Mouse (Mus musculus): ENCODE results near the gene Gabra5. TPM values are rescaled to one million over a fixed set of nuclear protein-coding genes. Genes with fewer than 3 reads are reported as not detected.
A peak's percentile ranks its signal among the peaks of the same experiment; 100 is the strongest.

The Gabra5 gene
- total RNA-seq, 2 experiments from 2014 or later: 177 TPM

DNA sequence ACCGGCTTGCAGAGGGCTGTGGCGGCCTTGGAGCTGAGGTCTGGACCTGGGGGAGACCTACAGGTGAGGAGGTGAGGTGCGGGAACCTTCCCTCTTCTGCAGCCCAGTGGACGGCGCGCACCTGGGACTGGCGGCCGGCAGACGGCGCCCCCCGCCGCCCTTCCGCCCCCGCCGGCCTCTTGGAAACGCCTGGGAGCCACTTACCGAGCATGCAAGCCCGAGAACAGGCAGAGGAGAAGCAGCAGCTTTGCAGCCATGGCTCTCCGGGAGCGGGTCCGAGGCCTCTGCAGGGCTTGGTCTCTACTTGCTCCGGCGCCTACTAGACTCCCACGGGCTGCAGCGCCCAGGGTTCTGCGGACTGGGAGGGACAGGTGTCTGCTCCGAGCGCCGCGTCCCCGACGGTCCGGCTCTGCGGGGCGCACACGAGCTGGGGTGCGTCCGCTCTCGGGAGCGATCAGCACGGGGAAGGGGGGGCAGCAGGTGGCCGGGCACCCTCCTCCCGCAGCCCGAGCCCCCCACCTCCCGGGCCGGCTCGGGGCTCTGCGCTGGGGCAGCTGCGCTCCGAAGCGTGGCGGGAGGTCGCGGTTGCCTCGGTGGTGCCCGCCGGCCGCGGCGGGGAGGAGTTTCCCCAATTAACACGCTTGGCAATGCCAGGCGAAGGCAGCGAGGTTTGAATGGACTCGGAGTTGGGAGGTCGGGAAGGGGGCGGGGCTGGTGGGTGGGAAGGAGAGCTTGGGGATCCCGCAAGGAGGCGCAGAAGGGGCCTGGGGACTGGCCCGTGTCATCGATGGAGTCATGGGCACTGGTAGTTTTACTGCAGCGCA lies 123.1 kb downstream of the Gabra5 start, which contains the start of gene Gabrg3:
Gabrg3 (minus strand) TSS at position 672 of the 824 bp plus-strand sequence.
- peak; percentile 37 to 51 for DNase-seq

DNA sequence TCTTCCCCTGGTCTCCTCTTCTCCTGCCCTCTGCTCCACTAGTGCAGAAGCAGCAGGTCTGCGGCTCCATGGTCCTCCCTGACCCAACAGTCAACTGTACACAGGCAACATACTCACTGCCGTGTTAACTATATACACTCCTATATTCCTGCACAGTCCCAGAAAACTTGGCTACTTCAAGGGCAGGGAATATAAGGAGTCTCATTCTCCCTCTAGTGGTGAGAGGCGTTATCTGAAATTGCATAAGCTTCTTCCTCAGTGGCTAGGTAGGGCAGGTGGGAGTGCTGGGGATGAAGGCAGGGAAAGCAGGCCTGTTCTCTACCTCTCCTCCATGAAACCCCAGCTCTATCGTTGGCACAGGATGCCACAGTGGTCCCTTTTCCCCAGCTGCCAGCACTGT lies 125.7 kb downstream of the Gabra5 start:
- peak in 1 of 2 experiments; percentile 27 for DNase-seq

DNA sequence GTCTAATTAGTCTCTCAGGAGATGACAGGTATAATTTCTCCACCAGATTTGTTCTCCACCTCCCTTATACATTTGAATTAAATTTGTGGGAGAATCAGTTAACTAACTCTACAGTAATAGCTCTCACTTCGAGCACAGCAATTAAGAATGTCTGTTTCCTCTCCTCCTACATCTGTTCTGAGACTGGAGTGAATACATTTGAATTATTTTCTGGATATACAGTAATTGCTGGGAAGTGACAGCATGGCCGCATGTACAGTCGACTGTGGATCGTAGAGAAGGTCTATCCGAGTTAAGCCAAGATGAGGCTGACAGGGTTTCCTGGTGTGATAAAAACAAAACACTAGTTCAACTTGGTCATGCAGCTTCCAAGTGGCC lies 143.9 kb downstream of the Gabra5 start:
- no peak for DNase-seq

DNA sequence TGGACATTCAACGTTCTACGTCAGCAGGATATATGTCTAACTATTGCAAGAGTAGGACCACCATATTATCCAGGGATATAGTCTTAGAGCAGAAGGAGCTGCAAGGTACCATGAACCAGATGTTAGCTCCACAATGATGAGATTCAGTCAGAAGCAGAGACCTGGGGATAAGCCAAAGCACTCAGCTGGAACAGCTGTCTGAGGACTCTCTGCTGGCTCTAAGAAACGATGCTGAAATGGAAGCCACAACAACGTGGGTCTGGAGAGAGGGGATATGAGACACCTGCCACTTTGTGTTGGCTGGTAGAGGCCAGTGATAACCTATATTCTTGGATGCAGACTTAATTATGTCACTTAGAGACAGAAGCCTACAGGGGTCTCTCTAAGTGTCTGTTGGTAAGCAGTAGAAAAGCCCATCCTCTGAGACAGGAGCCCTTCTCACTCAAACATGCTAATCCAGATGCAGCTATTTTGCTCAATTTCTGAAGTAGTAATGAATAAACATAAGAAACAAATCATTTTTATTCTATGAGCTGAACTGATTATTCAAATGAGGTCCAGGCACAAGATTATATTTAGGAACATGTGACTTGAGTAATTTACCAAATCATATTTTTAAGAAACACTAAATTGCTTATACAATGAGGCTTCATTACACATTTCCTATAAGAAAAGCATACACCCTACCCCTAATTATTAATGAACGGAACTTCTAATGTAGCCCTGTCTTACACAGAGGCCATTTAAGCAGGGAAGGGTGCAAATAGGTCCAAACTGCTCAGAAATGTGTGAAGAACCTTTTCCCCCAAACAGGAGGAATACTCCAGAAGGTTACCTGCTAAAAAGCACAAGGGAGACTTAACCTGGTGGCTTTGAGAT lies 144.5 kb downstream of the Gabra5 start:
- no peak for DNase-seq

DNA sequence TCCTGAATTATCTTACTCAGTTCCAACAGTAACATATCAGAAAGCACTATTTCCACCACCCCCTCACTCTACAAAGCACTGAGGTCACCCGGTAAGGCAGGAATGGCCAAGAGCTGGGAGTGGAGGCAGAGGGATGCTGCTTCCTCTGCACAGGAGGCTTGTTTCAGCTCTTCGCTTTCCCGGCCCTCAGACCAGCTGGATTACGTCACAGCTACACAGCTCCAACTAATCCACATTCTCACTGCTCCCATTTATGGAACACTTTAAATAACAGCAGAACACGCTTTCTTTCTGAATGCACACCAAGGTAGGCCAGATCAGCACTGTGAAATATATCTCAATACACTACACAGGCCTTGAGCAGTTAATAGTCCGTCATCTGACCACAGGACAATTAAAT lies 146.0 kb downstream of the Gabra5 start:
- no peak for DNase-seq

DNA sequence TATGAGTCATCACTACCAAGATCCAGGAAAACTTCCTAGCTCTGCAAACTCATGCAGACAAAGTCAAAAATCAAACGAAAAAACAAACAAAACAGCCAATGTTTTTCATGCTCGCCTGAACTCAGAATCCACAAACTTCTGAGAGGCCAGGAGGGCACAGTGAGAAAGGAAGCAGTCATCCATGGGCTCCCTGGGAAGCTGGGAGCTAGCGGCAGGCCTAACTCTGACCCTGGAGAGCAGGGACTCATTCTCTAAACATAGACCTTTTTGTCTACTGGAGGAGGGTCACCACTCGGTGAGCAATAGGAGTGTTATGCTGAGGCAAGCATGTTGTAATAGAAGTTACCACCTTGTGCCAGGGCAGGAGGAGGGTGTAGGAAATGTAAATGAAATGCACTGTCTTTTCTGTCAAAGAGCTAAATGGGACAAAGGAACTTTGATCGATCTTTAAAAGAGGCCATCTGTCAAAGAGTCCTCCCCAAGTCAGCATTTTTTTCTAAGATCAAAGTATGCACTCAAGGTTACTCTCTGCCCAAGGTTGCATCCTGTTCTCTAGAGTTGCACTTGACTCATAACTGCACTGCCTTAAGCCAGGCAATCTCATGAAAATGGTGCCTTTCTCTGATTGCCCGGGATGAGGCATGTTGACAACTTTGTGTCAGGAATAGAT lies 151.9 kb downstream of the Gabra5 start:
- no peak for DNase-seq

Other genes starting within 250 kb of the Gabra5 start
- gene Gabrg3, start 122.9 kb downstream of the Gabra5 start, total RNA-seq (2021): 10 to 100 TPM; 15.5 to 16.5 TPM
- 100 to 1,000 TPM; 267 to 275 TPM for gene Gabrb3, start 90.4 kb downstream of the Gabra5 start, total RNA-seq (2021)

Measured in layer of hippocampus, postnatal 36 days (tissue).